Mouse (Mus musculus): ENCODE data around the gene Mrpl37. TPM values are rescaled to one million over a fixed set of nuclear protein-coding genes. Genes with fewer than 3 reads are reported as not detected.

Mrpl37 gene
- total and polyA plus RNA-seq, 2 experiments from 2014 or later: 59.9 to 87.3 TPM

DNA sequence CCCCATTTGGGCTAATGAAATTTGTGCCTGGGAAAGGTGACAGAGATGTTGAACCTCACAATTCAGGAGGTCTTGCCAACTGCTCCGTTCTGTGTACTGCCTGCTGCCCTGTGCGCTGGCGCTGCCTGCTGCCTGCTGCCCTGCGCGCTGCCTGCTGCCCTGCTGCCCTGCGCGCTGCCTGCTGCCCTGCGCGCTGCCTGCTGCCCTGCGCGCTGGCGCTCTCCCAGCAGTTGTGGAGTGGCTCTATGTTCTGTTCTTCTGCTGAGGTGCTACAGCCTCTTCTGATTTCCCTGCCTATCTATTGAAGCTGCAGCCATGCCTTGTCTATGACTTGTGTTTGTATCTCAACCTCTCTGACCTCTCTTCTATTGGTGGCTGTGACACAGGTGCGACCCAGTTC lies 21.5 kb downstream of the Mrpl37 start:
- TF ChIP-seq EP300 (IDR thresholded peaks at IDR 0.05; ENCODE audit: low read depth) (no peak), CTCF (IDR thresholded peaks at IDR 0.05; ENCODE audit: low read depth) (no peak)
- WGBS: 95% methylated on average over 13 of the region's 13 CpGs
- H3K9ac ChIP-seq (replicated peaks; ENCODE audit: low read depth, low read length): no peak overlapping the region
- ATAC-seq (ENCODE audit: insufficient read depth, low read depth) (no peak), DNase-seq (ENCODE audit: low spot score) (no peak)
- no peak overlapping the region for H3K4me3 ChIP-seq (ENCODE audit: low read depth, low read length)
- no peak overlapping the region for H3K27ac ChIP-seq (ENCODE audit: low read depth)
- no peak overlapping the region for H3K4me2 ChIP-seq (ENCODE audit: low read depth, low read length)
- no peaks in the 10 kb centered on the region for H3K27me3 ChIP-seq (ENCODE audit: control insufficient read depth, insufficient read depth, low read length)
- no peaks in the 10 kb centered on the region for H3K4me1 ChIP-seq (ENCODE audit: control insufficient read depth, insufficient read depth)
- peaks cover 69% of the 10 kb centered on the region for H3K36me3 ChIP-seq (replicated peaks; ENCODE audit: control insufficient read depth, insufficient read depth, low read length)
- no peaks in the 10 kb centered on the region for H3K9me3 ChIP-seq (replicated peaks; ENCODE audit: control insufficient read depth, low read length)

DNA sequence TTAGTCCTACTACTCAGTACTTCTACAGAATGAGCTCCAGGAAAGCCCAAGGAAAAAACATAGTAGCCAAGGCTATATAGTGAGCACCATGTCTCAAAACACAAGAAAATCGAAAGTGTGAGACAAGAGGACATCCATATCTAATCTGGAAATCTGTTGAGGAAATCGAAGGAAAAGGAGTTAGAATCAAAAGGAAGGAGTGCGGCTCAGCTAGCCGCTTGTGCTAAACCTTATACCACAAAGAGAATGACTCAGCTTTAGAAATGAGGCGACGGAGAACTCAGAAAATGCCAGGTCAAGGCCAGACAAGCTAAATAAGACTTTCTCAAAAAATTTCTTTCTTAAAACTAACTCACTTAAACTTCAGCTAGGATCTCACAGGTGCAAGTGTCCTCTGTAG lies 24.4 kb downstream of the Mrpl37 start:
- peaks cover 80% of the 10 kb centered on the region for H3K36me3 ChIP-seq (replicated peaks; ENCODE audit: control insufficient read depth, insufficient read depth, low read length)
- no peak overlapping the region for H3K4me3 ChIP-seq (ENCODE audit: low read depth, low read length)
- DNase-seq (ENCODE audit: low spot score): no peak
- H3K4me2 ChIP-seq (ENCODE audit: low read depth, low read length): no peak overlapping the region
- no peak overlapping the region for H3K9ac ChIP-seq (replicated peaks; ENCODE audit: low read depth, low read length)
- no peaks in the 10 kb centered on the region for H3K9me3 ChIP-seq (replicated peaks; ENCODE audit: control insufficient read depth, low read length)
- no peak for ATAC-seq (ENCODE audit: insufficient read depth, low read depth)
- WGBS: 86% methylated on average over 6 of the region's 6 CpGs
- no peak overlapping the region for H3K27ac ChIP-seq (ENCODE audit: low read depth)
- H3K27me3 ChIP-seq (ENCODE audit: control insufficient read depth, insufficient read depth, low read length): no peaks in the 10 kb centered on the region
- peaks cover 4% of the 10 kb centered on the region; the same call in 1 of the 2 replicates for H3K4me1 ChIP-seq (ENCODE audit: control insufficient read depth, insufficient read depth)
- TF ChIP-seq CTCF (IDR thresholded peaks at IDR 0.05; ENCODE audit: low read depth): no peak
- TF ChIP-seq EP300 (IDR thresholded peaks at IDR 0.05; ENCODE audit: low read depth): no peak

GRCm38 (mm10) chr4:107039270-107039669 lies 27.4 kb downstream of the Mrpl37 start:
- no peak for ATAC-seq (ENCODE audit: insufficient read depth, low read depth)
- H3K27me3 ChIP-seq (ENCODE audit: control insufficient read depth, insufficient read depth, low read length): no peaks in the 10 kb centered on the region
- no peak overlapping the region for H3K4me2 ChIP-seq (ENCODE audit: low read depth, low read length)
- H3K9ac ChIP-seq (replicated peaks; ENCODE audit: low read depth, low read length): no peak overlapping the region
- peaks cover 4% of the 10 kb centered on the region; the same call in 1 of the 2 replicates for H3K4me1 ChIP-seq (ENCODE audit: control insufficient read depth, insufficient read depth)
- no peaks in the 10 kb centered on the region for H3K9me3 ChIP-seq (replicated peaks; ENCODE audit: control insufficient read depth, low read length)
- no peak overlapping the region for H3K27ac ChIP-seq (ENCODE audit: low read depth)
- no peak overlapping the region for H3K4me3 ChIP-seq (ENCODE audit: low read depth, low read length)
- WGBS: 52% methylated on average over 8 of the region's 8 CpGs
- no peak for TF ChIP-seq EP300 (IDR thresholded peaks at IDR 0.05; ENCODE audit: low read depth)
- no peak for TF ChIP-seq CTCF (IDR thresholded peaks at IDR 0.05; ENCODE audit: low read depth)
- no peak for DNase-seq (ENCODE audit: low spot score)
- peaks cover 64% of the 10 kb centered on the region for H3K36me3 ChIP-seq (replicated peaks; ENCODE audit: control insufficient read depth, insufficient read depth, low read length)

DNA sequence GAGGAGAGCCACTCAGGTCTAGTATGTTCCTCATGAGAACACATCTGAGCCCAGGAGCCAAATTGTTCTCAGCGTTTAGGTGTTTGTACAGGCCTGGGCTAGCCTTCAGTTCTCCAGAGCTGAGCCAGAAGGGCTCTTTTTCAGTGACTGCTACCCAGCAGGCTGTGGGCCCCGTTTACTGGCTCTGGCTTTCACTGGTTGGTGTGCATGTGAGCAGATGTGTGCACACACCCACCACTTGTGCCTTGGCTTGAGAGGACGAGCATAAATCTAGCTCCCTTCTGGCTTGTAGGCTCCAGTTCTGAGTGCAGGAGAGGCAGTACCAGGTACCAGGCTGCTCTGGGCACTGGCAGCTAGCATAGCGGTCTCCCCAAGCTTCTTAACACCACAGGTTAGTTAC lies 28.4 kb downstream of the Mrpl37 start:
- ATAC-seq (ENCODE audit: insufficient read depth, low read depth) (no peak), DNase-seq (ENCODE audit: low spot score) (no peak)
- TF ChIP-seq EP300 (IDR thresholded peaks at IDR 0.05; ENCODE audit: low read depth): no peak
- no peak for TF ChIP-seq CTCF (IDR thresholded peaks at IDR 0.05; ENCODE audit: low read depth)
- no peak overlapping the region for H3K9ac ChIP-seq (replicated peaks; ENCODE audit: low read depth, low read length)
- no peak overlapping the region for H3K4me2 ChIP-seq (ENCODE audit: low read depth, low read length)
- no peaks in the 10 kb centered on the region for H3K9me3 ChIP-seq (replicated peaks; ENCODE audit: control insufficient read depth, low read length)
- H3K27me3 ChIP-seq (ENCODE audit: control insufficient read depth, insufficient read depth, low read length): no peaks in the 10 kb centered on the region
- H3K36me3 ChIP-seq (replicated peaks; ENCODE audit: control insufficient read depth, insufficient read depth, low read length): peaks cover 67% of the 10 kb centered on the region
- H3K27ac ChIP-seq (ENCODE audit: low read depth): no peak overlapping the region
- H3K4me1 ChIP-seq (ENCODE audit: control insufficient read depth, insufficient read depth): peaks cover 4% of the 10 kb centered on the region; the same call in 1 of the 2 replicates
- no peak overlapping the region for H3K4me3 ChIP-seq (ENCODE audit: low read depth, low read length)
- WGBS: 76% methylated on average over 4 of the region's 4 CpGs

DNA sequence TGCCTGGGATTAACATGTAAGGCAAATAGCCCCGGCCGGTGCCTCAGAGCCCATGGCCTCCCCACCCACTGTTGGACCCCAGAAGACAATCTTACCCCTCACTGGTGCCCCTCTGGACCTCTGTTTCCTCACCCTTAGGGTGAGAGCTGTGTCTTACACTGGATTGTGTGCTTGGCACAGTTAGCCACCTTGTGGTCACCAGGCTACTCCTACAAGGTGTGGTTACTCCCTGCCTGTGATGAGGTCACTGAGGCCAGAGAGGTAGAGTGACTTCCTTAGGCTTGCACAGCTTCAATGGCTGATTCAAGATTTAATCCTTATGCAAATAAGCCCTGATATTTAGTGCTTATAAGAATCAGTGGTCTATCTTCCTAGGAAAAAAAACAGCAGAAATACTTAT lies 29.7 kb downstream of the Mrpl37 start:
- ATAC-seq (ENCODE audit: insufficient read depth, low read depth) (no peak), DNase-seq (ENCODE audit: low spot score) (no peak)
- H3K4me2 ChIP-seq (ENCODE audit: low read depth, low read length): no peak overlapping the region
- H3K27ac ChIP-seq (ENCODE audit: low read depth): no peak overlapping the region
- H3K9ac ChIP-seq (replicated peaks; ENCODE audit: low read depth, low read length): no peak overlapping the region
- 88% methylated on average over 2 of the region's 2 CpGs for WGBS
- H3K4me1 ChIP-seq (ENCODE audit: control insufficient read depth, insufficient read depth): peaks cover 4% of the 10 kb centered on the region; the same call in 1 of the 2 replicates
- TF ChIP-seq CTCF (IDR thresholded peaks at IDR 0.05; ENCODE audit: low read depth): no peak
- no peak for TF ChIP-seq EP300 (IDR thresholded peaks at IDR 0.05; ENCODE audit: low read depth)
- H3K27me3 ChIP-seq (ENCODE audit: control insufficient read depth, insufficient read depth, low read length): no peaks in the 10 kb centered on the region
- H3K4me3 ChIP-seq (ENCODE audit: low read depth, low read length): no peak overlapping the region
- no peaks in the 10 kb centered on the region for H3K9me3 ChIP-seq (replicated peaks; ENCODE audit: control insufficient read depth, low read length)
- peaks cover 73% of the 10 kb centered on the region for H3K36me3 ChIP-seq (replicated peaks; ENCODE audit: control insufficient read depth, insufficient read depth, low read length)

DNA sequence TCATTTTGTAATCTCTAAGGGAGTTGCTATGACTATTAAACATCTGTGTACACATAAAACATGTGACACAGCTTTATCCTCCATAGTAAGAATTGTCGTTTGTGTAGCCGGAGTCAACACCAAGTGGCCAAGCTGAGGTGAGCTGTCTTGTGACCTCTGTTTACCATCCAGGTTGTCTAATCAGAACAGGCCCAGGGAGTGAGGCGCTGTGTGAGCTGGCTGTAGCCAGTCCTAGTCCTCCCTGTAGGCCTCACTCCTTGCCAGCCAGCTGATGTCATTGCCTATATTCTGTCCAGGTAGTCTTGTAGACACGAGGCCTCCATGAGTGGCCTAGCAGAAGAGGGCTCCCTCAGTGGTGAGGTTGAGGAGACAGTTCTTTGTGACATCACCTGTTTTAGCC lies 31.0 kb downstream of the Mrpl37 start:
- peaks cover 4% of the 10 kb centered on the region; the same call in 1 of the 2 replicates for H3K4me1 ChIP-seq (ENCODE audit: control insufficient read depth, insufficient read depth)
- no peaks in the 10 kb centered on the region for H3K9me3 ChIP-seq (replicated peaks; ENCODE audit: control insufficient read depth, low read length)
- no peak overlapping the region for H3K27ac ChIP-seq (ENCODE audit: low read depth)
- TF ChIP-seq CTCF (IDR thresholded peaks at IDR 0.05; ENCODE audit: low read depth) (no peak), EP300 (IDR thresholded peaks at IDR 0.05; ENCODE audit: low read depth) (no peak)
- H3K36me3 ChIP-seq (replicated peaks; ENCODE audit: control insufficient read depth, insufficient read depth, low read length): peaks cover 73% of the 10 kb centered on the region
- no peaks in the 10 kb centered on the region for H3K27me3 ChIP-seq (ENCODE audit: control insufficient read depth, insufficient read depth, low read length)
- 0 out of 2 replicates have a peak, but pooled peaks have one; percentile 17 for ATAC-seq (ENCODE audit: insufficient read depth, low read depth)
- DNase-seq (ENCODE audit: low spot score): no peak
- no peak overlapping the region for H3K4me3 ChIP-seq (ENCODE audit: low read depth, low read length)
- 68% methylated on average over 4 of the region's 4 CpGs for WGBS
- no peak overlapping the region for H3K9ac ChIP-seq (replicated peaks; ENCODE audit: low read depth, low read length)
- H3K4me2 ChIP-seq (ENCODE audit: low read depth, low read length): no peak overlapping the region
